Mouse (Mus musculus) brain, embryonic 14.5 days (tissue): ENCODE measurements around the gene Jam2. TPM values are rescaled to one million over a fixed set of nuclear protein-coding genes. Genes with fewer than 3 reads are reported as not detected.
A peak's percentile ranks its signal among the peaks of the same experiment; 100 is the strongest.

Experiments used
- DNase-seq: peaks from one replicate; pipeline ENCODE4 v3.0.0-alpha.2; 2011; ENCODE audit warnings: low read depth
- CTCF ChIP-seq: fragments of 200-500 bp; IDR thresholded peaks from 2 replicates; pipeline ENCODE4 v1.5.1; 2012; ENCODE audit warnings: inconsistent platforms, mild to moderate bottlenecking, moderate library complexity, borderline replicate concordance; ENCODE audit not compliant: insufficient read depth, insufficient read length; ENCODE audit errors: extremely low read depth
- POLR2A ChIP-seq: fragments of 200-500 bp; IDR thresholded peaks from 2 replicates; pipeline ENCODE4 v1.6.1; 2012; ENCODE audit warnings: mild to moderate bottlenecking, inconsistent platforms, borderline replicate concordance; ENCODE audit not compliant: poor library complexity, insufficient read depth, insufficient read length, severe bottlenecking; ENCODE audit errors: extremely low read depth
- polyA plus RNA-seq: library from polyadenylated mRNA; depleted of rRNA; stranded (reverse); fragments of >200 nt; gene quantifications from 2 replicates; pipeline ENCODE4 v1.2.3, GENCODE M21; 2012

Jam2 gene
- polyA plus RNA-seq, 1 experiment = 30.3 TPM

DNA sequence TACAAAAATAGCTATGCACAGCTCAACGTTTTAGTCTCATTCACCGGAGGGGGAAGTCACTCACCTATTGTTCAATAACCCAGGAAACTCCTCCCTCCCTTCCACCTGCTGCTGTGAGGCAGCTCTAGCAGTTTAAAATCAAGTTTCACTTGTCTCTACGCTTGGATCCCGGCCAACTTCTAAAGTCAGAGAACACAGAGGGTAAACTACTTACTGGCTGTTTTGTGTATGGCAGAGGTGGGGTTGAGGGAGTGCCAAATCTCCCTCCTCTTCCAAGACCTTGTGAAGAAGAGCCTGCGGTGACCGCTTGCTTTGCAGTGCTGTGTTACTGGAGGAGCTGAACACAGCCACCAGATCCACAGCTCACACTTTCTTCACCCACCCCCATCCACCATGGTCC is 51.1 kb downstream of the Jam2 start:
- peak; percentile 59 for DNase-seq
- no peak for TF ChIP-seq CTCF
- no peak for TF ChIP-seq POLR2A

DNA sequence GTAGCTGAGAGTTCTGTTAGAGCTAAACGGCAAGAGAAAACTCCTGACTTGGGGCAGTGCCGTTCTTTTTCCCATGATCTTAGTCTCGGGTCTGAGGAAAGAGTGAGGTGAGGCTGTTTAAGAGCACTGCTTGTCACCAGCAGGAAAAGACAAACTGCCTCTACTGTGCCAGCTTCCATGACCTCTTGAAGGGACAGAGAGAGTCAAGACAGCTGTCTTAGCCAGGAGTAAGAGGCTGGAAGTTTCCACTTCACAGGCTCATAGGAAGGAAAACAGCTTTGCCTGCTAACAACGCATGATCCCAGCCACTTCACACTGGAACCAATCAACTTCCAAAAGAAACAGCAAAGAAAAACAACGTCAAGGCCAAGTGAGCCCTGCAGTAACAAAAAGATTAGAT is 57.8 kb downstream of the Jam2 start:
- TF ChIP-seq CTCF (no peak), POLR2A (no peak)
- DNase-seq = no peak

DNA sequence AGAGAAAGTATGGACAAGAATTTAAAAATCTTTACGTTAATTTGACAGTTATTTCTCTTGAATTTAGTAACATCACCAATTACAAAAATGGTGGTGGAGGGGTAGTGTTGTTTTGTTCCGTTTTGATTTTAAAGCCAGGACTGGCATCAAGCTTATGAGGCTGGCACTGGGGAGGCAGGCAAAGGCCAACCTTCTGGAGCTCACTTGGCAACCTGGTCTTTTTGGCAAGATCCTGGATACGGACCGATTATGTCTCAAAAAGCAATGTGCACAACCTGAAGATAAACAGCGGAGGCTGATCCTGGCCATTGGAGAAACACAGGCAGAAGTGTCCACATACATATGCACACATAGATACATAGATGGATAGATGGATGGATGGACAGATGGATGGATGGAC is 58.8 kb downstream of the Jam2 start:
- TF ChIP-seq CTCF (no peak), POLR2A (no peak)
- DNase-seq = peak; percentile 37

DNA sequence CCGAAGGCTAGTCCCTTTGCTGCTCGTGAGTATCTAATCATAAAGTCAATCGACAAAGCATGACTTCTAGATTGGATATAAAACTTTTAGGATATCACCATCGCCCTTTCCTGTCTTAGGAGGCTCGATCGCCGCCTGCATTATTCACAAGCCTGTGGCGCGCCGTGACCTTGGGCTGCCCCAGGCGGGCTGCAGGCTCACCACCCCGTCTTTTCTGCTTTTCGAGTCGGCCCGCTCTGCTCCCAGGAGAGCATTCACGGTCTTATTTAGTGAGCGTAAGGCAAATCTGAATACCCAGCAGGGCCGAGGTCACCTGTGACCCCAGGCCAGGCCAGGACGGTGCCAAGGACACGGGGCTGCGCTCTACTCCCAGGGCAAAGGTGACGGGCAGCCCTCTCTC is 60.4 kb downstream of the Jam2 start:
- no peak for DNase-seq
- TF ChIP-seq POLR2A (no peak), CTCF (no peak)

DNA sequence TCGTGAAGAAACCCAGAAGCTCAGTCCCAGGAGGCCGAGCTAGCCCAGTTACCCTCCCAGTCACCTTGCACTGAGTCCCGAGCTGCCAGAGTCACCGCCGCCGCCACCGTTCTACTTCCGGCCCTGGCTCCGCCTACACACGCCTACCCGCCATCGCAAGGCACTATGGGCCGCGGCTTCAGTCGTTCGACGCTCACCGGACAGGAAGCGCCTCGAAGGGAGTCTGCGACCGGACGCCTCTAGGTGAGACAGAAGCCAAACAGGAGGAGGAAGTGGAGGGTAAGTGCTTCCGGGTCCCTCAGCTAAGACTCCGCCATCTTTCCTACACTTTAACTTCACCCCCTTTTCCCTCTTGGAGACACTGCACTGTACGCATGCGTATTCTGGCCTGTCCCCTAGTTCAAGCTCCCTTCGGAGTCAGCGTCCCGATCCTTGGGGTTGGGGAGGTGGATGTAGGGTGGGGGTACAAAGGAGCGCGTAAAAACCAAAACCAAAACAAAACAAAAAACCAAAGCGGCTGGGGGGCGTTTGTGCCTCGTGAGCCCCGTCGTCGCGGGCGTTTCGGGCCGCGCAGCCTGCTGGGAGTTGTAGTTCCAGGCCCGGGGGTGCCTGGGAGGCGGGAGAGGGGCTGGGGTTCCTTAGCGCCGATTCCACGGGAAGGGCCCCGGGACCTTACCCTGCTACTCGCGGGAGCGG is 61.0 kb downstream of the Jam2 start, which contains the start of gene Gabpa:
Gene Gabpa (plus strand): TSS at position 181 of the 696 bp plus-strand sequence.
- peak; percentile 99 for DNase-seq
- no peak for TF ChIP-seq CTCF
- TF ChIP-seq POLR2A = peak; percentile 9; the same call in 1 of the 2 replicates

DNA sequence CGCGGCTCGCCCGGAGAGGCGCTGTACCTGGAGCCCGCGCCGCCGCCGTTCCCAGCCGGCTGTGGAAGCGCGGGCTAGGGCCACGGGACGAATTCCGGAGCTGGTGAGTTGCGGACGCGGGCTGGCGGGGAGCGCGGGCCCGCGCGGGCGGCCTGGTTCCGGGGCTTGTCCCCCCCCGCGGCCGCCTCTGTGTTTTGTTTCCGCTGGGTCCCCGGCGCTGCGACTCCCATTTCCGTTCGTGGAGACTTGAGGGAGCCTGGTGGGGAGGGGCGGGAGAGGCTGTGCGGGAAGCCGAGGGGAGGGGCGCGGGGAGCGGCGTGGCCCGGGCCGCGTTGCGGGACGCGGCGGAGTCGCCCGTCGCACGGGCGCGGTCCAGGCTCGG is 61.5 kb downstream of the Jam2 start, which contains the start of gene Atp5j:
Gene Atp5j (minus strand): TSS at position 185 of the 382 bp plus-strand sequence.
- peak; percentile 91 for DNase-seq
- TF ChIP-seq POLR2A (peak; percentile 37; the same call in 1 of the 2 replicates), CTCF (no peak)

DNA sequence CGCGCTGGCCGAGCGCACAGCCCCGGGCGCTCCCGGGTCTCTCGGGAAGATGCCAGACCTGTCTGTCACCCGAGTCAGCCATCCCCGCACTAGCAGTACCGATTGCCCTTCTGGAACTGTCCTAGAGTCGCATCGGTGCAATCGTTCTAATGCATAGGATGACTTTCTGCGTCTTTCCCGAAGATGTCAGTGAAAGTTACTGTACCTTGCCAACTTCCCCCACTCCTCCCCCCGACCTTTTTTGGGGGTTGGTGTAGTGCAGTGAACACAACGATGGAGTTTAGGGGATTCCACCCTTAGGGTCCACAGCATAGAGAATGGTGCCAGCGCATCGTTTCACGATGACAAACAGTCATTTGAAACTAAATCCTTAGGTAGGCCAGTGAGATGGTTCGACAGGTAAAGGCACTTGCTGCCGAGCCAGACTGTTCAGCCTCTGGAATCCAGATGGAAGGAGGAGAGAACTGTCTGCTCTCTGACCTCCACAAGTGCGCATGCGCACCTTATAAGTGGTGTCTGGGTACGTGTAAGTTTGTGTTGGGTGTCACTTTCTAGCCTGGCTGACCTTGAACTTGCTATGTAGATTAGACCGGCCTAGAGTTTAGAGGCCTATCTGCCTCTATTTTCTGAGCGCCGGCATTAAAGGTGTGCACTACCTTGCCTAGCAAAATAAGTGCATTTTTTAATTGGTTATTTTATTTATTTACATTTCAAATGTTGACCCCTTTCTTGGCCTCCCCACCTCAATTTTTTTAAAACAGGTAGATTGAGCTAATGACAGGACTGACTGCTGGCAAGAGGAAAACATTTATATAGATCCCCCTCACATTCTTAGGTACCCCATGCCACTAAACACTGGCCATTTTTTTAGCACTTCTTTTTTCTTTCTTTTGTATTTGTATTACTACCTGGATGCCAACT is 62.2 kb downstream of the Jam2 start:
- DNase-seq = peak; percentile 67
- TF ChIP-seq CTCF (no peak), POLR2A (no peak; the same call in 1 of the 2 replicates)

DNA sequence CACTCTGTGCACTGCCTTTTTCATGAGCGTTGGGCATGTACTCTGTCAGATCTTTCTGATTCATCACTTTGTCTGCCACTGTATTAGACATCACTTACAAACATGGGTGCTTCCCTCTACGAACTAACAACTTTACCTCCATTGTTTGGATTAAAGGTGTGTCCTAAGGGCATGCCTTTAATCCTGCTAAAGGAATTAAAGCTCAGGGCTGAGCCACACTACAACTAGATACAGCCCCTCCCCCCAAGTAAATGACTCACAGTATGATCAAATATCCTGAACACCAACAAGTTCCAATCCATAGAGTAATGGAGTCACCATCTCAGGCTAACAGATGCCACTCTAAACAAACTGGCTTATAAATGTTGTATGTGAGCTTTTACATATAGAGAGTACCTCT is 64.7 kb downstream of the Jam2 start:
- DNase-seq = no peak
- TF ChIP-seq POLR2A (no peak), CTCF (no peak)

DNA sequence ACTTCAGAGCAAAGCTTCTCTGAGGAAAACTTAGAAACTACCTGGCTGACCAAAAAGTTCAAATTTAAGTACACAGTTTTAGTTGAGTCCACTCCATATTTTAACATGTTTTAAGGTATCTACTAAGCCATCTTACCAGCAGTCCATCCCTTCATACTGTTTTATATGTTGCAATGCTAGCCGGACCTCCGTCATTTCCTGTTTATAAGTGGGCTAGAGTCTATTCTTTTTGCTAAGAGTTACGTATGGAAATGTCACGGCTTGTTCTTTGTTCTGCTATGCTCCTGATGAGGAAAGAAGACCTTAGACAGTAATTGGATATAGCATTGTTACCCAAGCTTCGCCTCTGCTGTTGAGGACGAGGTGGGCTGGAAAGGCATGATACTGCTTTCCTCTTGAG is 79.6 kb downstream of the Jam2 start:
- no peak for TF ChIP-seq CTCF
- no peak for TF ChIP-seq POLR2A
- no peak for DNase-seq

DNA sequence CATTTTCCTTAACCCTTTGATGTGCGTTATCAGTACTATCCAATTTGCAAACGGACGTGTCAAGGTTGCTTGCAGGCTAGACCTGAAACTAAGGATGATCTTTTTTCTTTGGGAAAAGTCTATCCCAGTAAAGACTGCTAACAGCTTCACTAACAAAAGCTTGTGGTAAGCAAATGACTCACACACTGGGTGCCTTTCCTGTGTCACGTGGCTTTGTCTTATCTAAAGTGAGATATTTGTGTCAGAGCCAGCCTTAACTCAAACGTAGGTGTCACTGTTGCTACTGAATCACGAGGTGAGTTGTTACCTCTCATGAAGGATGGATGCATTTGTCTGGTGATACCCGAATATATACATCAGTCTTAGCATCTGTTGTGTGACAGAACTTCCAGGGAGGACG is 90.7 kb downstream of the Jam2 start:
- no peak for DNase-seq
- TF ChIP-seq CTCF (no peak), POLR2A (no peak)

DNA sequence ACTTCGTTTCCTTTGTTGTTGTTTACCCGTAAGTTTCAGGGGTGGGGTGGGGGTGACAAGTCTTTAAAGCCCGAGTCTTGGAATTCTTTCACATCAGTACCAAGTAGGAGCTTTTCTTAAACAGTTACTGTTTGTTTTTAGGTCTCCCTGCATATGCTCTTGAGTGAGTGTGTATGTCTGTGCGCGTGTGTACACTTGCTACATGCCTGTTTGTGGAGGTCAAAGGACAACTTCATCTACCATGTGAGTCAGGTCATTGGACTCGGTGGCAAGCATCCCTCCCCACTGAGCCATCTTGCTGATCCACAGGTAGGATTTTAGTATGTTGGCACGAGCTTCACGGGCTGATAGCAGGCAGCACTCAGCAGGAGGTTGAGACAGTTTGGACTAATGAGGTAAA is 99.9 kb downstream of the Jam2 start:
- DNase-seq = no peak
- no peak for TF ChIP-seq CTCF
- no peak for TF ChIP-seq POLR2A
